ENCODE assay signal across 23 mouse cellular contexts in the genomic region with DNA sequence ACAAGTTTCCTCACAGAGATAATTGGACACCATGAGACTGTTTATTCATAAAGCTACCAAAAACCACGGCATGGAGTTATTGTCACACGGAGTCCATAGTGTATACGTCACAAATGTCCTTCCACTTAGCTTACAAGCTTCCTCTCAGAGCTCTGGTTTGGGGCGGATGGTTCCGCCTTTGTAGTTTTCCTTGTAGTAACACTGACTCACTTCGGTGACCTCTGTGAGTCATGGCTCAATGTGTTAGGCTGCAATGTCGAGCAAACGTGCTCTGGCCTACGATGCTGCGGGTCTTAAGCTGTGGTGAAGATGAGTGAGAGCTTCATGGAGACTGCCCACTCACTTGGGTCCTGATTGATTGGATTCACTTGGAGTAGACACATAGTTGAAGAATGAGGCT.
DNase-seq lines count a peak whose midpoint lies in the region; ATAC-seq and TF ChIP-seq lines count a peak whose summit lies in the region.
"Had no signal": no experiment of that assay in that cellular context is flagged by ENCODE, and none has a peak within 500 bp of the region (broad histone marks: within the 10 kb centered on the region; RNA-seq: fewer than 3 reads in every experiment).

No protein-coding gene starts in this region.

- WGBS in kidney, adult 2 months: 56% methylated on average over 10 of the region's 10 CpGs
- 83% methylated on average over 10 of the region's 10 CpGs for WGBS in intestine, embryonic 15.5 days
- 89% methylated on average over 10 of the region's 10 CpGs for WGBS in intestine, postnatal 0 days

- no peaks in the 10 kb centered on the region for H3K9me3 ChIP-seq in intestine, embryonic 15.5 days
- no peaks in the 10 kb centered on the region for H3K9me3 ChIP-seq in intestine, postnatal 0 days (ENCODE audit: control insufficient read depth)
- H3K9me3 ChIP-seq: embryonic facial prominence, embryonic 10.5 days; G1E; liver, embryonic 15.5 days; midbrain, embryonic 15.5 days; neural tube, embryonic 15.5 days had no signal

- DNase-seq in kidney, postnatal 10 days: peak; percentile 7
- DNase-seq in kidney, adult 2 months: no peak
- DNase-seq in NIH3T3 (ENCODE audit: low read depth): peak; percentile 69
- DNase-seq in adrenal gland, adult 8-10 months: peak; percentile 74
- no peak for DNase-seq in spleen, postnatal 36 days (ENCODE audit: low spot score in 2 of 2)
- DNase-seq: cerebellum, adult 9-10 months; gastrocnemius, adult 2 months; heart, postnatal 14 days; layer of hippocampus, postnatal 36 days; right cerebral cortex, postnatal 14 days; thymus, adult 2 months had no signal

- H3K27me3 ChIP-seq in kidney, adult 2 months (replicated peaks; ENCODE audit: control insufficient read depth, insufficient read depth, low read length): no peaks in the 10 kb centered on the region
- no peaks in the 10 kb centered on the region for H3K27me3 ChIP-seq in intestine, embryonic 15.5 days (replicated peaks)
- no peaks in the 10 kb centered on the region for H3K27me3 ChIP-seq in intestine, postnatal 0 days (replicated peaks; ENCODE audit: control insufficient read depth, insufficient read depth, low read length)
- H3K27me3 ChIP-seq: limb, embryonic 13.5 days; liver, embryonic 15.5 days; midbrain, embryonic 15.5 days; neural tube, embryonic 15.5 days had no signal

- no peak for TF ChIP-seq POLR2A in kidney, adult 2 months (IDR thresholded peaks at IDR 0.05; ENCODE audit: low read depth, low read length)

- H3K27ac ChIP-seq in kidney, adult 2 months (ENCODE audit: insufficient read depth, low read depth, low read length): no peak overlapping the region
- H3K27ac ChIP-seq in intestine, embryonic 15.5 days: no peak overlapping the region
- H3K27ac ChIP-seq in intestine, postnatal 0 days (ENCODE audit: low read depth, low read length): no peak overlapping the region
- H3K27ac ChIP-seq: embryonic facial prominence, embryonic 10.5 days; gastrocnemius, adult 2 months; hindbrain, embryonic 14.5 days; limb, embryonic 13.5 days; liver, embryonic 15.5 days; midbrain, embryonic 15.5 days; neural tube, embryonic 15.5 days had no signal

- H3K4me1 ChIP-seq in kidney, adult 2 months (ENCODE audit: control insufficient read depth, insufficient read depth, low read length): no peaks in the 10 kb centered on the region
- H3K4me1 ChIP-seq in intestine, embryonic 15.5 days (replicated peaks): no peaks in the 10 kb centered on the region
- no peaks in the 10 kb centered on the region for H3K4me1 ChIP-seq in intestine, postnatal 0 days (replicated peaks; ENCODE audit: control insufficient read depth, insufficient read depth, low read length)
- H3K4me1 ChIP-seq: embryonic facial prominence, embryonic 10.5 days; limb, embryonic 13.5 days; liver, embryonic 15.5 days; midbrain, embryonic 15.5 days; neural tube, embryonic 15.5 days had no signal

- TF ChIP-seq CTCF in kidney, adult 2 months (conservative IDR thresholded peaks at IDR 0.05; ENCODE audit: insufficient read depth, insufficient read length, low read depth, low read length): no peak
- TF ChIP-seq CTCF in intestine, postnatal 0 days (IDR thresholded peaks at IDR 0.05; ENCODE audit: low read depth): no peak

- no peak overlapping the region for H3K4me3 ChIP-seq in kidney, adult 2 months (ENCODE audit: insufficient read depth, low read depth, low read length)
- H3K4me3 ChIP-seq in intestine, embryonic 15.5 days (replicated peaks): no peak overlapping the region
- no peak overlapping the region for H3K4me3 ChIP-seq in intestine, postnatal 0 days (ENCODE audit: low read depth, low read length)
- H3K4me3 ChIP-seq: embryonic facial prominence, embryonic 10.5 days; gastrocnemius, adult 2 months; limb, embryonic 13.5 days; liver, embryonic 15.5 days; midbrain, embryonic 15.5 days; neural tube, embryonic 15.5 days had no signal

- H3K4me2 ChIP-seq in intestine, embryonic 15.5 days (replicated peaks): no peak overlapping the region
- no peak overlapping the region for H3K4me2 ChIP-seq in intestine, postnatal 0 days (replicated peaks; ENCODE audit: low read depth)
- H3K4me2 ChIP-seq: heart, embryonic 11.5 days; hindbrain, embryonic 14.5 days; limb, embryonic 13.5 days; liver, embryonic 15.5 days; midbrain, embryonic 15.5 days; neural tube, embryonic 15.5 days had no signal

- ATAC-seq in intestine, embryonic 15.5 days: no peak
- no peak for ATAC-seq in intestine, postnatal 0 days
- ATAC-seq: CD4-positive, CD25-positive, alpha-beta regulatory T cell, adult 4 months; lung, postnatal 0 days; midbrain, embryonic 15.5 days had no signal

- H3K9ac ChIP-seq in intestine, embryonic 15.5 days: no peak overlapping the region
- H3K9ac ChIP-seq in intestine, postnatal 0 days (ENCODE audit: low read depth, low read length): no peak overlapping the region
- H3K9ac ChIP-seq: hindbrain, embryonic 14.5 days; limb, embryonic 13.5 days; liver, embryonic 15.5 days; midbrain, embryonic 15.5 days; neural tube, embryonic 15.5 days had no signal

- H3K36me3 ChIP-seq in kidney, adult 2 months (ENCODE audit: control insufficient read depth, insufficient read depth, low read length): no peaks in the 10 kb centered on the region
- H3K36me3 ChIP-seq in intestine, embryonic 15.5 days: no peaks in the 10 kb centered on the region
- no peaks in the 10 kb centered on the region for H3K36me3 ChIP-seq in intestine, postnatal 0 days (ENCODE audit: control insufficient read depth, insufficient read depth)
- H3K36me3 ChIP-seq: embryonic facial prominence, embryonic 10.5 days; G1E; limb, embryonic 13.5 days; liver, embryonic 15.5 days; midbrain, embryonic 15.5 days; neural tube, embryonic 15.5 days had no signal

Comparison
In these comparisons a context has a peak if more than half of its experiments do, and no peak if none do; other contexts are left out.
1. DNase-seq: peak in kidney, postnatal 10 days (single experiment), NIH3T3 (single experiment) and adrenal gland, adult 8-10 months (single experiment); none in kidney, adult 2 months (single experiment) and spleen, postnatal 36 days (0 of 2).